In the genomic region with DNA sequence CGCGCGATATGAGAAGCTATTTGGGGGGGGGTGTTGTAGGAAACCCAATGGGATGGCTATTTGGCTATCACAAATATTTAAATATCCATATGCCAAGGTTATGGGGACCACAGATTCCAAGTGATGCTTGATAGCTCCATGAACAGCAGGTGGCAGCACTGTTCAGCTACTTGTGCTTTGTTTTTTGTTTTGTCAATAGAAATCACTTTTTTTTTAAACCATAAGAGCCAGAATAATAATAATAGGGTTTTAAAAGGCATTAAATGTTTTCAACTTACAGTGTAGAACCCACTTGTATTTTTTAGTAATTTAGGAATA, we compare ENCODE assay signal across 9 mouse cellular contexts.
A peak's percentile ranks its signal among the peaks of the same experiment; 100 is the strongest.
DNase-seq lines count a peak whose midpoint lies in the region; TF ChIP-seq lines count a peak whose summit lies in the region.
"Had no signal": no experiment of that assay in that cellular context is flagged by ENCODE, and none has a peak within 500 bp of the region (broad histone marks: within the 10 kb centered on the region; RNA-seq: fewer than 3 reads in every experiment).

No protein-coding gene starts in this region.

- DNase-seq in heart, adult 2 months = peak in 1 of 2 experiments; percentile 14
- DNase-seq in heart, embryonic 10.5 days (ENCODE audit: low spot score) = no peak
- DNase-seq in right cerebral cortex, adult 18-20 months = peak; percentile 8
- no peak for DNase-seq in right cerebral cortex, postnatal 25 days
- DNase-seq in cerebellum, postnatal 10 days = peak; percentile 83 to 85
- DNase-seq in limb, embryonic 10.5 days (ENCODE audit: low spot score) = peak; percentile 44
- no peak for DNase-seq in thymus, postnatal 25 days
- DNase-seq in T-cell, adult 2 months (ENCODE audit: low spot score) = no peak

- H3K27ac ChIP-seq in heart, adult 2 months = no peak overlapping the region
- no peak overlapping the region for H3K27ac ChIP-seq in heart, embryonic 10.5 days
- no peak overlapping the region for H3K27ac ChIP-seq in limb, embryonic 10.5 days
- H3K27ac ChIP-seq: limb, embryonic 15.5 days had no signal

- no peak for TF ChIP-seq EP300 in heart, adult 2 months (IDR thresholded peaks at IDR 0.05; ENCODE audit: insufficient read depth, low read depth, low read length)

- no peak for TF ChIP-seq POLR2A in heart, adult 2 months (IDR thresholded peaks at IDR 0.05; ENCODE audit: insufficient read depth, low read depth, low read length)

- H3K9me3 ChIP-seq in heart, embryonic 10.5 days = no peaks in the 10 kb centered on the region
- H3K9me3 ChIP-seq in limb, embryonic 10.5 days (replicated peaks) = no peaks in the 10 kb centered on the region
- H3K9me3 ChIP-seq: limb, embryonic 15.5 days had no signal

- peak; percentile 70 for TF ChIP-seq CTCF in heart, adult 2 months (IDR thresholded peaks at IDR 0.05)

- H3K4me1 ChIP-seq in heart, adult 2 months (ENCODE audit: control insufficient read depth, insufficient read depth, low read length) = no peaks in the 10 kb centered on the region
- H3K4me1 ChIP-seq in heart, embryonic 10.5 days = no peaks in the 10 kb centered on the region
- H3K4me1 ChIP-seq in limb, embryonic 10.5 days = 0 out of 2 replicates have a peak, but pooled peaks cover 4% of the 10 kb centered on the region
- H3K4me1 ChIP-seq: limb, embryonic 15.5 days had no signal

- no peaks in the 10 kb centered on the region for H3K27me3 ChIP-seq in heart, adult 2 months (ENCODE audit: control insufficient read depth, insufficient read depth, low read length)
- H3K27me3 ChIP-seq in heart, embryonic 10.5 days (ENCODE audit: insufficient read depth, poor library complexity, severe bottlenecking) = no peaks in the 10 kb centered on the region
- H3K27me3 ChIP-seq in limb, embryonic 10.5 days (ENCODE audit: low read depth, poor library complexity, severe bottlenecking) = no peaks in the 10 kb centered on the region
- H3K27me3 ChIP-seq: limb, embryonic 15.5 days had no signal

- 78% methylated on average over 3 of the region's 3 CpGs for WGBS in heart, adult 2 months
- WGBS in heart, embryonic 10.5 days = 70% methylated on average over 3 of the region's 3 CpGs
- 67% methylated on average over 3 of the region's 3 CpGs for WGBS in limb, embryonic 10.5 days

- no peaks in the 10 kb centered on the region for H3K79me2 ChIP-seq in heart, adult 2 months (replicated peaks; ENCODE audit: control insufficient read depth, insufficient read depth, low read length)

- intact Hi-C loops in heart, adult 2 months (cut with DNase I) = loop anchor here (2.0 to 5.0 kb wide), 2 partner anchors 1011 to 1032 kb away; no protein-coding TSS in a partner anchor

- no peak overlapping the region for H3K4me3 ChIP-seq in heart, adult 2 months
- no peak overlapping the region for H3K4me3 ChIP-seq in heart, embryonic 10.5 days
- H3K4me3 ChIP-seq in limb, embryonic 10.5 days = no peak overlapping the region
- H3K4me3 ChIP-seq: limb, embryonic 15.5 days had no signal

- H3K36me3 ChIP-seq in heart, adult 2 months (ENCODE audit: control insufficient read depth, insufficient read depth, low read length) = no peaks in the 10 kb centered on the region
- H3K36me3 ChIP-seq in heart, embryonic 10.5 days = no peaks in the 10 kb centered on the region
- no peaks in the 10 kb centered on the region for H3K36me3 ChIP-seq in limb, embryonic 10.5 days
- H3K36me3 ChIP-seq: limb, embryonic 15.5 days had no signal

- H3K9ac ChIP-seq in heart, adult 2 months (ENCODE audit: low read depth, low read length) = no peak overlapping the region
- H3K9ac ChIP-seq: limb, embryonic 15.5 days had no signal

Comparison
In these comparisons a context has a peak if more than half of its experiments do, and no peak if none do; other contexts are left out.
1. DNase-seq: peak in right cerebral cortex, adult 18-20 months (single experiment), cerebellum, postnatal 10 days (2 of 2) and limb, embryonic 10.5 days (single experiment); none in heart, embryonic 10.5 days (single experiment), right cerebral cortex, postnatal 25 days (single experiment), thymus, postnatal 25 days (single experiment) and T-cell, adult 2 months (single experiment).